16 mouse cellular contexts compared by ENCODE assay signal in genomic region chr17:44158186-44158585, GRCm38 (mm10).
"Had no signal": no experiment of that assay in that cellular context is flagged by ENCODE, and none has a peak within 500 bp of the region (broad histone marks: within the 10 kb centered on the region; RNA-seq: fewer than 3 reads in every experiment).

No protein-coding gene starts in this region.

- H3K4me1 ChIP-seq: liver, embryonic 13.5 days; midbrain, embryonic 13.5 days; neural tube, embryonic 15.5 days; stomach, embryonic 15.5 days had no signal

- DNase-seq: kidney, adult 9 months; liver; liver, embryonic 13.5 days; liver, postnatal 0 days; retina, postnatal 1 day; right cerebral cortex, postnatal 4 days; thymus, adult 2 months; thymus, postnatal 25 days had no signal

- H3K27ac ChIP-seq: left cerebral cortex, adult 2 months; limb, embryonic 12.5 days; liver, embryonic 13.5 days; macrophage; midbrain, embryonic 13.5 days; neural tube, embryonic 15.5 days; stomach, embryonic 15.5 days had no signal

- H3K9me3 ChIP-seq: limb, embryonic 12.5 days; liver, embryonic 13.5 days; midbrain, embryonic 13.5 days; neural tube, embryonic 15.5 days; stomach, embryonic 15.5 days had no signal

- ATAC-seq: intestine, postnatal 0 days; liver, postnatal 0 days; midbrain, embryonic 13.5 days had no signal

- H3K27me3 ChIP-seq: limb, embryonic 12.5 days; liver, embryonic 13.5 days; midbrain, embryonic 13.5 days; neural tube, embryonic 15.5 days; stomach, embryonic 15.5 days had no signal

- H3K9ac ChIP-seq: limb, embryonic 12.5 days; liver, embryonic 13.5 days; liver, postnatal 0 days; midbrain, embryonic 13.5 days; neural tube, embryonic 15.5 days; stomach, embryonic 15.5 days had no signal

- H3K4me3 ChIP-seq: left cerebral cortex, adult 2 months; limb, embryonic 12.5 days; liver, embryonic 13.5 days; midbrain, embryonic 13.5 days; myocyte; neural tube, embryonic 15.5 days; stomach, embryonic 15.5 days had no signal

- H3K4me2 ChIP-seq: limb, embryonic 12.5 days; liver, embryonic 13.5 days; midbrain, embryonic 13.5 days; neural tube, embryonic 15.5 days; stomach, embryonic 15.5 days had no signal

- H3K36me3 ChIP-seq: limb, embryonic 12.5 days; liver, embryonic 13.5 days; midbrain, embryonic 13.5 days; neural tube, embryonic 15.5 days; stomach, embryonic 15.5 days had no signal
